Mouse (Mus musculus): ENCODE results near the gene Rad18.

DNA sequence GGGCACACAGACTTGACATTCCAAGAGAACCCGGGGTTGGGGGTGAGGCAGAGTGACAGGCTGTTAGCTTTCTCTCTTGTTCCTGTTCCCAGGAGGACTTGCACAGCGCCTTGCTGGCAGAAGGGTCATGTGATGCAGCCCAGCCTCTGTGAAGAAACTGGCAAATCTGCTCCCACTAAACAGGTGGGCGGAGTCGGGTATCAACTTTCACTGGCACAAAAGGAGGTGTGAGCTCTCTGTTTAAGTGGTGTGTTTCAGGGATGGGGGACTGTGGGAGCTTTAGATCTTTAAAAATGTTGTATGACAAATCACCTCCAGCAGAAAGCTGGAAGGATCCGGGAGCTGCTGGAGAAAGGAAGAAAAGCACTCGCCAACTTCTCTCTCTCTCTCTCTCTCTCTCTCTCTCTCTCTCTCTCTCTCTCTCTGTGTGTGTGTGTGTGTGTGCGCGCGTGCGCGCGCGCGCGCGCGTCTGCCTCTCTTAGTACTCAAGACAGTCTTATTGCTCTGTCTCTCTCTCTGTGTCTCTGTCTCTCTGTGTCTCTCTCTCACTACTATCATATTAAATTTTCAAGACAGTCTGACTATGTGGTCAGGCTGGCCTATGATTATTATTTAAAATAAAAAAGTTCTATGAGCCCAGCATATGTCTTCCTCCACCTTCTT lies 32.4 kb upstream of the Rad18 start:
- TF ChIP-seq TAL1 (IDR thresholded peaks at IDR 0.05; ENCODE audit: low read length) (no peak), GATA1 (IDR thresholded peaks at IDR 0.05; ENCODE audit: low read length) (no peak)

Measured in erythroblast, embryonic 14.5 days (primary cell).